Mouse (Mus musculus) myocyte (in vitro differentiated cells): ENCODE data around the gene Crym.

Source experiments
- CEBPB ChIP-seq: IDR thresholded peaks from 2 replicates; pipeline ENCODE4 v1.6.1; 2011; ENCODE audit warnings: mild to moderate bottlenecking, moderate library complexity; ENCODE audit not compliant: poor library complexity, insufficient read depth, severe bottlenecking
- E2F4 ChIP-seq: IDR thresholded peaks from one replicate; pipeline ENCODE4 v1.6.1; 2011; ENCODE audit warnings: mild to moderate bottlenecking, control low read depth, moderate library complexity; ENCODE audit not compliant: insufficient read depth
- MAX ChIP-seq: IDR thresholded peaks from one replicate; pipeline ENCODE4 v1.6.1; 2011; ENCODE audit warnings: low read depth, mild to moderate bottlenecking, control low read depth
- MYOD1 ChIP-seq, 3 experiments: IDR thresholded peaks; one replicate each; pipeline ENCODE4 v1.6.1; 2011; ENCODE audit warnings: control low read depth in 2 of 3, low read depth in 2 of 3, mild to moderate bottlenecking in 2 of 3, moderate library complexity in 1 of 3; ENCODE audit not compliant: insufficient read length in 2 of 3, control insufficient read depth in 1 of 3
- MYOG ChIP-seq, 3 experiments: IDR thresholded peaks; one replicate each; pipeline ENCODE4 v1.6.1; 2011; ENCODE audit warnings: control low read depth in 2 of 3, low read depth in 2 of 3, mild to moderate bottlenecking in 2 of 3; ENCODE audit not compliant: insufficient read length in 2 of 3, control insufficient read depth in 1 of 3, insufficient read depth in 1 of 3
- POLR2A ChIP-seq: IDR thresholded peaks from one replicate; pipeline ENCODE4 v1.6.1; 2011; ENCODE audit warnings: low read depth, mild to moderate bottlenecking, control low read depth, moderate library complexity; ENCODE audit not compliant: insufficient read length
- POLR2AphosphoS2 ChIP-seq: IDR thresholded peaks from one replicate; pipeline ENCODE4 v1.6.1; 2011; ENCODE audit warnings: low read depth, control low read depth; ENCODE audit not compliant: insufficient read length
- TCF12 ChIP-seq: IDR thresholded peaks from one replicate; pipeline ENCODE4 v1.6.1; 2011; ENCODE audit warnings: mild to moderate bottlenecking, control low read depth; ENCODE audit not compliant: poor library complexity, insufficient read depth, severe bottlenecking
- TCF3 ChIP-seq: IDR thresholded peaks from one replicate; pipeline ENCODE4 v1.6.1; 2011; ENCODE audit warnings: low read depth, control low read depth; ENCODE audit not compliant: insufficient read length
- USF1 ChIP-seq: IDR thresholded peaks from one replicate; pipeline ENCODE4 v1.6.1; 2011; ENCODE audit warnings: low read depth, mild to moderate bottlenecking, control low read depth, moderate library complexity

GRCm38 (mm10) chr7:120190150-120190665 is 11.7 kb downstream of the Crym start:
- TF ChIP-seq POLR2A = no peak
- TF ChIP-seq USF1 = no peak
- TF ChIP-seq POLR2AphosphoS2 = no peak
- no peak for TF ChIP-seq MAX
- no peak for TF ChIP-seq TCF12
- TF ChIP-seq E2F4 = no peak
- TF ChIP-seq MYOD1 (IDR thresholded peaks at IDR 0.05; ENCODE audit: control insufficient read depth in 1 of 3, insufficient read length in 2 of 3, low read depth in 2 of 3) = no peak
- no peak for TF ChIP-seq CEBPB
- TF ChIP-seq TCF3 = no peak
- no peak for TF ChIP-seq MYOG (IDR thresholded peaks at IDR 0.05; ENCODE audit: control insufficient read depth in 1 of 3, insufficient read depth in 1 of 3, insufficient read length in 2 of 3, low read depth in 2 of 3)
